Mouse (Mus musculus): ENCODE measurements around the gene Brms1l. TPM values are rescaled to one million over a fixed set of nuclear protein-coding genes. Genes with fewer than 3 reads are reported as not detected.

Gene Brms1l
- 6.0 and 17.2 TPM in 2 replicates for polyA plus RNA-seq (2012; rRNA removed; ENCODE audit: low replicate concordance)

GRCm38 (mm10) chr12:55836199-55836951 lies at the start of gene Brms1l:
Brms1l (plus strand) TSS chr12:55836324.

GRCm38 (mm10) chr12:55820661-55821314 lies 15.3 kb upstream of the Brms1l start, which contains the start of gene Ralgapa1:
Ralgapa1 (minus strand) TSS chr12:55821167.

Other genes starting within 250 kb of the Brms1l start
- not detected in 2 replicates for gene Insm2, start 236.9 kb upstream of the Brms1l start, polyA plus RNA-seq (2012; rRNA removed; ENCODE audit: low replicate concordance)
- 18.7 and 30.7 TPM in 2 replicates for gene Ralgapa1, start 15.2 kb upstream of the Brms1l start, polyA plus RNA-seq (2012; rRNA removed; ENCODE audit: low replicate concordance)

Data from mammary gland, adult 2 months (tissue).